Mouse (Mus musculus): Measurements from ENCODE around the gene Trpv1. TPM values are rescaled to one million over a fixed set of nuclear protein-coding genes. Genes with fewer than 3 reads are reported as not detected.

Gene Trpv1
- not detected for total RNA-seq (2021)

DNA sequence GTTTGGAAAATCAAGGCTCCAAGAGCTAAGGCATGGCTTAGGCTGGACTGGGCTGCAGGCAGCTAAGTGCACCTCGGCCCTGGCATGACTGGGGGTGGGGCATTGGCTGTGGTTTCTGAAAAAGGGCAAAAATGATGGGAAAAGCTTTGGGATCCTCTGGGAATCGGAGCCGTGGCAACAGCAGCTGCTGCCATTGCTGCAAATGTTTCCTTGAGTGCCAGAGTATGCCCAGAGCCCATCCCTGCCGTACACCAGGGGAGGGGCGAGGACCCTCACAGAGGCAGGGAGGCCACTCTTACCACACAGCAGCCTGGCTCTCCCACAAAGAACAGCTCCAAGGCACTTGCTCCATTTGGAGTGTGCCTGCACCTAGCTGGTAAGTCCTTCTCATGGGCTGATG is at the start of gene Trpv1:
Gene Trpv1, plus strand, starts transcription at position 301 of the 400 bp plus-strand sequence.
- no peak for DNase-seq (ENCODE audit: low spot score)
- intact Hi-C loops (cut with DNase I): no loop called here

- intact Hi-C loops (cut with DNase I): no loop called here
- no peak for DNase-seq (ENCODE audit: low spot score)
Observed at GRCm38 (mm10) chr11:73185872-73186615, 48.0 kb upstream of the Trpv1 start.

DNA sequence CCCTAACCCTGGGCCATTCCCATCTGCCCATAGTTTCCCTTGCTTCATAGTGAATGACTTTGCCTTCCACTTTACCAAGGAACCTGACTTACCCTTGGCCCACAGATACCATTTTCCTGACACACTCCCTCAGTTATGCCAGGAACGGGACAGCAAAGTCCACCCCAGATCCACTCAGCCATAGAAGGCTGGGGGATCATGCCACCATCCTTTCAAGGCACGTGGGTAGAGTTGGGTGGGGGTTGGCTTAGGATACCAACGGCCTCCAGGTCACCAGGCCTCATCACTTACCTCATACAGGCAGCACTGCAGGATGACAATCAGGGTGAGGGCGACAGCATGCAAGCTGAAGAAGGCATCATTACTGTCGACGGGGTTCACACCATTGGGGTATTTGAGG is 46.9 kb upstream of the Trpv1 start:
- no peak for DNase-seq (ENCODE audit: low spot score)
- intact Hi-C loops (cut with DNase I): no loop called here

DNA sequence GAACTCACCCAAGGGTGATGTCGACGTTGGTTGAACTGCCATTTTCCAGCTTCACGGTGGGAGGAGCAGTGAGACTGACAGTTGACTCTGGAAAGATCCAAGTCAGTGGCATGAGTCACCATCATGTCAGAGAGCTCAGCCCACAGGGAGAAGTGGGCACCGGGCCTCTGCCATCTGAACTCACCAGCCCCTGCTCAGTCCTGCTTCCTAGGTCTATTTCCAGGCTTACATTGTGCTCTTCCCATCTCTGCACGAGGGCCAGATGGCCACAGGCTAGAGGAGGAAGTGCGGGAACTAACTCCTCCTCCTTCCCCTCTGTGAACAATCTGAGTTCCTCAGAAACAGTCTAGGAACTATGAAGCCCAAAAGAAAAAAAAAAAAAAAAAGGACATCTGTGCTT is 41.0 kb upstream of the Trpv1 start:
- intact Hi-C loops (cut with DNase I): no loop called here
- no peak for DNase-seq (ENCODE audit: low spot score)

DNA sequence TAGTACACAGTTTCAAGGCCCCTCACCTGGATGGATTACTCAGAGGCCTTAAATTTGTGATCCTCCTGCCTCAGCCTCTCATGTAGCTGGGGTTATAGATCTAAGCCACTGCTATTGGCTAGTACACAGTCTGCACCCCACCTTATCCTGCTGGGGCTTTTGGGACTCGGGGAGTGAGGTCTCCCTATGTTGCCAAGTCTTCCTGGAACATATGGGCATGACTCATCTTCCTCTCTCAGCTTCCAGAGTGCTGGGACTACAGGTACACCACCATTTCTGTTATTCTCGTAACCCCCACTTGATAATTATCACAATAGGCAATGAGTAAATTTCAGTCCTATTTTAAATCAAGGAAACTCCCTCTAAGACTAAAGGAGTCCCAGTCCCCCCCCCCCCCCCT is 39.6 kb upstream of the Trpv1 start:
- intact Hi-C loops (cut with DNase I): no loop called here
- no peak for DNase-seq (ENCODE audit: low spot score)

DNA sequence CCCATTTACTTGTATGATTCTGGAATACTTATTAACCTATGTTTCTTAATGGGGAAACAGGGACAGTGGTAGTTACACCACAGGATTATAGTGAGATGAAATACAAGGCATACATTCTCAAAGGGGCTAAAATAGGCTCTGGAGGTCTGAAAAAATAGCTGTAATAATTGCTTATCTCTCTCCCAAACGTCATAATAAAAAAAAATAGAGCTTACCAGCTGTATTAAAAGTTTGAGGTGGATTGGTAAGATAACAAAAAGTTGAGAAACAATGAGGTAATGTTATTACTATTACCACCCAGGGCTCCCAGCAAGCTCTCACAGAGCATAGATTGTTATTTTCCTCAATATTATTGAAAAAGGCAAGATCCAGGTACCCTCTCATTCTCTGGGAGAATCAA is 35.9 kb upstream of the Trpv1 start:
- intact Hi-C loops (cut with DNase I): loop anchor here (2.0 kb wide), 1 partner anchor 19 kb away; no protein-coding TSS in a partner anchor
- DNase-seq (ENCODE audit: low spot score): no peak

DNA sequence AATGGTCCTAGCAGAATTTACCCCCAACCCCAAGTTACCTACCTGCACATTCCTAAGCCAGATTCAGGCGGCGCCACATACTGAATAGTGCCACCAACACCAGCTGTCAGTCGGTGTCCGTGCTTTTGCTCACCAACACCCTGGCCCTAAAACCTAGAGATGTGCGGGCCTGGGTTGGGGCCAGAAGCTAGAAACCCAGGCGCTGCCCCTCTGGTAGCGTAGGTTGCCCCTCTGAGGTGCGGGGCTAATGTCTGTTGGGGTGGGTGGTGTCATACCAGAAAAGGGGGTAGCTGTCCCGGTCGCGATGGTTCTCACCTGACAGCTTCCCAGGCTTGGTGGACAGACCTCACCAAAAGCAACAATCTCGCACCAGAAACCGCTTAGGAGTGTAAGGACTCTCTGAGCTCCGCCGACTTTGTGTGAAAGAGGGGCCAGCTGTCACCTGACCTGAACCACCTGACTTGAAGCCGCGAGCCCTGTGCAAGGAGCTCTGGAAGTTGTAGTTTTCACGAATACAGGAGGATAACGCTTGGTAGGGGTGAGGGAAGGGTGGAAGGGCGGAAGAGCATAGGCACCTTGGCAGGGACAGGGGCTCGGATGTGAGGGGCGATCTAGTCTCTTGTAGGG is 35.4 kb upstream of the Trpv1 start, which contains the start of gene Ctns:
Gene Ctns, minus strand, starts transcription at position 440 of the 627 bp plus-strand sequence.
- DNase-seq (ENCODE audit: low spot score): peak; percentile 80
- intact Hi-C loops (cut with DNase I): loop anchor here (2.0 kb wide), 1 partner anchor 20 kb away; no protein-coding TSS in a partner anchor

- intact Hi-C loops (cut with DNase I): loop anchor here (2.0 kb wide), 1 partner anchor 20 kb away; no protein-coding TSS in a partner anchor
- peak; percentile 91 for DNase-seq (ENCODE audit: low spot score)
Observed at GRCm38 (mm10) chr11:73199230-73199712, 34.8 kb upstream of the Trpv1 start, which contains the start of gene Shpk. Shpk (plus strand) TSS chr11:73199460.

GRCm38 (mm10) chr11:73199879-73200278 is 34.2 kb upstream of the Trpv1 start:
- DNase-seq (ENCODE audit: low spot score): no peak
- intact Hi-C loops (cut with DNase I): loop anchor here (2.0 kb wide), 2 partner anchors 21 to 61 kb away; partner anchors contain the start of gene Haspin

GRCm38 (mm10) chr11:73201021-73201420 is 33.1 kb upstream of the Trpv1 start:
- DNase-seq (ENCODE audit: low spot score): no peak
- intact Hi-C loops (cut with DNase I): loop anchor here (2.0 kb wide), 1 partner anchor 62 kb away; the partner anchor contains the start of gene Haspin

DNA sequence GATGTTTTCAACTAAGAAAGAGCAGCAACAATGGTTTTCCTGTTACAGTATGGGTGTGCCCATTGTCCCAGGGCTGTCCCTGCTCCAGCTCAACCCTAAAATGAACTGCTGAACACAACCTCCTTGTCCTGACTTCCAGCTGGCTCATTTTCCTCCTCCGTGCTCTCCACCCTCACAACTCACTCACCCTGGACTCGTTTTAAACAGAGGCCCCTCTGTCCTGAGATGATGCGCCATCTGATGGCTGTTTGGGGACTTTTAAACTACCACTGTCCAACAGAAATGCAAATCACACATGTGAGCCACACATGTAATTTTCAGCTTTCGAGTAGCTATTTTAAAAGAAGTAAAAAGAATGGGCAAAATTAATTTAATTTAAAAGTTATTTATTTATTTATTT is 32.5 kb upstream of the Trpv1 start:
- intact Hi-C loops (cut with DNase I): loop anchor here (2.0 kb wide), 1 partner anchor 63 kb away; the partner anchor contains the start of gene Haspin

DNA sequence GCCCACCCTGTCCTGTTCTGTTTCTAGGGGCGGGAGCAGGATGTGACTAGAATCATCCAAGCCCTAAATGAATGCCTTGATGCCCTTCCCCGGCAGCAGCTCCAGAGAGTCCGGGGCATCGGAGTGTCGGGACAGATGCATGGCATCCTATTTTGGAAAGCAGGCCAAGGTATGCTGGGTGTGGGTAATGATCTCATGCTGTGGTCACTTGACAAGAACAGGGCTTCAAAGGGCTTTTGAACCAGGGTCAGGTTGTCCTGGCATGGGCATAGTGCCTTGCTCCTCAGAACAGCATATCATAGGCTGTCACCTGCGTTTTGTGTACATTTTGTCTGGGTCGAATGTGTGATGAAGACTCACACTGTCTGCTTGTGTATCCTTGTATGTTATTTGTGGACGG is 30.2 kb upstream of the Trpv1 start:
- no peak for DNase-seq (ENCODE audit: low spot score)
- intact Hi-C loops (cut with DNase I): no loop called here

More for the DNA sequence above, 32.5 kb upstream of the Trpv1 start:
- DNase-seq (ENCODE audit: low spot score): peak; percentile 24

GRCm38 (mm10) chr11:73205194-73205593 is 28.9 kb upstream of the Trpv1 start:
- intact Hi-C loops (cut with DNase I): no loop called here
- DNase-seq (ENCODE audit: low spot score): no peak

DNA sequence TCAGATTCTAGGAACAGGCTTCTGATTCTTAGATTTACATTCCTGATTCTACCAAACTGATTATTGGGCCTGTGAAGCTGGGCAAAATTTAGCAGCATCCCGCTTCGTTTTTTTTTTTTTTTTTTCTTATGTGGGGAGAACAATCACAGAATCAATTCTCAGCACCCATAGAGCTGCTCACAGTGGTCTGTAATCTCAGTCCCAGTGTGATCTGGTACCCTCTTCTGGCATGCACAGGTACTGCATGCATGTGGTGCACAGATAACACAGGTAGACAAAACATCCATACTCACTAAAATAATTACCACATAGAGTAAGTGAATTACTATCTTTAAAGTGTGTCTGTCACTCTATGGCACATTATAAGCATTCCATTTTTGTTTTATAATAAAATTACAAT is 26.5 kb upstream of the Trpv1 start:
- no peak for DNase-seq (ENCODE audit: low spot score)
- intact Hi-C loops (cut with DNase I): no loop called here

DNA sequence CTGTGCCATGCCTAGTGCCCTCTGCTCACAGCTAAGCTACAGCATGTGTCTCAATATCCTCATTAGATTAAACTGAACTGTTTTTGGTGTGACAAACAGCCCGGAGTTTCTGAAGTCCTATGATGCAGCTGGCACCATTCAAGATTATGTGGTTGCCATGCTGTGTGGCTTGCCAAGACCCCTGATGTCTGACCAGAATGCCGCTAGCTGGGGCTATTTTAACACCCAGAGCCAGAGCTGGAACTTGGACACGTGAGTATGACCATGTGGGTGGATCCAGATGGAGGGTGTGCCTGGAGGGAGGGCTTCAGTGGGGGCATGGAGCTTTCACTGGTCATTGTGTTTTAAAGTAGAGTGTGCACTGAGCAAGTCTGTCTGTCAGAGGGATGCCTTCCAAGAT is 20.1 kb upstream of the Trpv1 start:
- intact Hi-C loops (cut with DNase I): no loop called here
- DNase-seq (ENCODE audit: low spot score): no peak

- intact Hi-C loops (cut with DNase I): loop anchor here (5.0 kb wide), 1 partner anchor 63 kb away; no protein-coding TSS in a partner anchor
- DNase-seq (ENCODE audit: low spot score): no peak
Observed at GRCm38 (mm10) chr11:73219671-73220070, 14.4 kb upstream of the Trpv1 start.

- intact Hi-C loops (cut with DNase I): loop anchor here (5.0 kb wide), 1 partner anchor 62 kb away; no protein-coding TSS in a partner anchor
- no peak for DNase-seq (ENCODE audit: low spot score)
Observed at GRCm38 (mm10) chr11:73220651-73221050, 13.4 kb upstream of the Trpv1 start.

GRCm38 (mm10) chr11:73222846-73223245 is 11.2 kb upstream of the Trpv1 start:
- no peak for DNase-seq (ENCODE audit: low spot score)
- intact Hi-C loops (cut with DNase I): loop anchor here (5.0 kb wide), 1 partner anchor 59 kb away; no protein-coding TSS in a partner anchor

- DNase-seq (ENCODE audit: low spot score): no peak
- intact Hi-C loops (cut with DNase I): loop anchor here (5.0 kb wide), 1 partner anchor 58 kb away; no protein-coding TSS in a partner anchor
Observed at GRCm38 (mm10) chr11:73223966-73224365, 10.1 kb upstream of the Trpv1 start.

GRCm38 (mm10) chr11:73225856-73226255 is 8.2 kb upstream of the Trpv1 start:
- no peak for DNase-seq (ENCODE audit: low spot score)
- intact Hi-C loops (cut with DNase I): no loop called here

- intact Hi-C loops (cut with DNase I): no loop called here
- DNase-seq (ENCODE audit: low spot score): no peak
Observed at GRCm38 (mm10) chr11:73228881-73229280, 5.2 kb upstream of the Trpv1 start.
